Mouse (Mus musculus): ENCODE measurements around the gene Aven. TPM values are rescaled to one million over a fixed set of nuclear protein-coding genes. Genes with fewer than 3 reads are reported as not detected.

The Aven gene
- polyA plus RNA-seq, 1 experiment from 2014 or later: 3.5 TPM

GRCm38 (mm10) chr2:112632536-112632935 lies 139.8 kb downstream of the Aven start:
- H3K27me3 ChIP-seq (ENCODE audit: control insufficient read depth, insufficient read depth, low read length): no peaks in the 10 kb centered on the region
- H3K4me2 ChIP-seq (ENCODE audit: low read depth, low read length): no peak overlapping the region
- no peak overlapping the region for H3K9ac ChIP-seq (ENCODE audit: low read length)
- 86% methylated on average over 9 of the region's 9 CpGs for WGBS
- no peak for ATAC-seq (ENCODE audit: insufficient read depth, low FRiP score)
- no peaks in the 10 kb centered on the region for H3K9me3 ChIP-seq (replicated peaks; ENCODE audit: control insufficient read depth, low read length)
- no peak overlapping the region for H3K4me3 ChIP-seq (replicated peaks; ENCODE audit: low read length)
- H3K36me3 ChIP-seq (ENCODE audit: control insufficient read depth, insufficient read depth, low read length): peaks cover 3% of the 10 kb centered on the region; the same call in 1 of the 2 replicates
- no peaks in the 10 kb centered on the region for H3K4me1 ChIP-seq (ENCODE audit: control insufficient read depth, insufficient read depth, low read length)
- no peak overlapping the region for H3K27ac ChIP-seq (ENCODE audit: low read length)

GRCm38 (mm10) chr2:112637206-112637605 lies 144.4 kb downstream of the Aven start:
- 0 out of 2 replicates have a peak, but pooled peaks cover under 1% of the 10 kb centered on the region for H3K36me3 ChIP-seq (ENCODE audit: control insufficient read depth, insufficient read depth, low read length)
- no peak overlapping the region for H3K4me3 ChIP-seq (replicated peaks; ENCODE audit: low read length)
- ATAC-seq (ENCODE audit: insufficient read depth, low FRiP score): no peak
- WGBS: 85% methylated on average over 5 of the region's 5 CpGs
- no peak overlapping the region for H3K27ac ChIP-seq (ENCODE audit: low read length)
- H3K27me3 ChIP-seq (ENCODE audit: control insufficient read depth, insufficient read depth, low read length): no peaks in the 10 kb centered on the region
- no peaks in the 10 kb centered on the region for H3K4me1 ChIP-seq (ENCODE audit: control insufficient read depth, insufficient read depth, low read length)
- H3K9ac ChIP-seq (ENCODE audit: low read length): no peak overlapping the region
- H3K9me3 ChIP-seq (replicated peaks; ENCODE audit: control insufficient read depth, low read length): no peaks in the 10 kb centered on the region
- no peak overlapping the region for H3K4me2 ChIP-seq (ENCODE audit: low read depth, low read length)

DNA sequence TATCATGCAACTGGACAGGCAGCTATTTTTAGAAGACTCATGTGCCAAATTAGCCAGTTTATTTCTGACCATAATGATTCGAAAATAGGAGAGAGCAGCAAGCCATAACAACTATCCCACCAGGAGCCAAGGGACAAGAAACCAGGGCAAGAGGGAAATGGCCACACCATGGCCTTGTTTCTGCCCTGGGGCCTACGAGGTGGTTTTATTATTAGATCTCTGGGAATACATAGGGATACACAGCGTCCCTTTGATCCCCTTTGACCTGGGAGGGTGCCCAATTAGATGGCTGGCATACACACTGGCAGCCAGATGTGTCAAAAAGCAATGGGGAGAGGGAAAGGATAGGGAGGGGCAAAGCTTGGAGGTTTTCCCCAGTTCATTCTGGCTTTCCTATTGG lies 161.1 kb downstream of the Aven start:
- no peak for ATAC-seq (ENCODE audit: insufficient read depth, low FRiP score)
- Histone ChIP-seq H3K4me3 (replicated peaks; ENCODE audit: low read length) (no peak overlapping the region), H3K4me1 (ENCODE audit: control insufficient read depth, insufficient read depth, low read length) (no peaks in the 10 kb centered on the region), H3K4me2 (ENCODE audit: low read depth, low read length) (no peak overlapping the region), H3K9me3 (replicated peaks; ENCODE audit: control insufficient read depth, low read length) (no peaks in the 10 kb centered on the region), H3K27ac (ENCODE audit: low read length) (no peak overlapping the region), H3K27me3 (ENCODE audit: control insufficient read depth, insufficient read depth, low read length) (no peaks in the 10 kb centered on the region), H3K9ac (ENCODE audit: low read length) (no peak overlapping the region), H3K36me3 (ENCODE audit: control insufficient read depth, insufficient read depth, low read length) (no peaks in the 10 kb centered on the region)
- WGBS: 77% methylated on average over 3 of the region's 3 CpGs

DNA sequence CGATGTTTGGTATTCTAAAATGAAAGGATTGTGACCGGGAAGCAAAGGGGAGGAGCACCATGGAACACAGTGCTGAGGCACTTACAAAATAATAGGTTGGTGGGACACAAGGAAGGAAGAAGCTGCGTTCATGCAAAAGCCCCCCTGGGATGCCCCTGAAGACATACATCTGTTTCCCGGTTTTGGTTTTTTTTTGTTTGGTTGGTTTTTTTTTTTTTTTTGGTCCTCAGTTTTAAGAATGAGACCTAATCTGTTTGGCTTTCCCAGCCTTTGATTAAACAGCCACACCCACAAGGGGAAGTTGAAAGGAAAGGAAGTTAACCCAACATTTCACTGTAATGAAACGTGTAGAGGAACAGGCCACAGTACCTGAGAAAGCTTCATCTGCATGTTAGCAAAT lies 163.4 kb downstream of the Aven start:
- ATAC-seq (ENCODE audit: insufficient read depth, low FRiP score): 0 out of 2 replicates have a peak, but pooled peaks have one; percentile 33
- Histone ChIP-seq H3K4me3 (replicated peaks; ENCODE audit: low read length) (no peak overlapping the region), H3K4me1 (ENCODE audit: control insufficient read depth, insufficient read depth, low read length) (no peaks in the 10 kb centered on the region), H3K27me3 (ENCODE audit: control insufficient read depth, insufficient read depth, low read length) (no peaks in the 10 kb centered on the region), H3K27ac (ENCODE audit: low read length) (no peak overlapping the region), H3K4me2 (ENCODE audit: low read depth, low read length) (no peak overlapping the region), H3K36me3 (ENCODE audit: control insufficient read depth, insufficient read depth, low read length) (no peaks in the 10 kb centered on the region), H3K9me3 (replicated peaks; ENCODE audit: control insufficient read depth, low read length) (no peaks in the 10 kb centered on the region), H3K9ac (ENCODE audit: low read length) (no peak overlapping the region)
- WGBS: 45% methylated on average over 5 of the region's 5 CpGs

DNA sequence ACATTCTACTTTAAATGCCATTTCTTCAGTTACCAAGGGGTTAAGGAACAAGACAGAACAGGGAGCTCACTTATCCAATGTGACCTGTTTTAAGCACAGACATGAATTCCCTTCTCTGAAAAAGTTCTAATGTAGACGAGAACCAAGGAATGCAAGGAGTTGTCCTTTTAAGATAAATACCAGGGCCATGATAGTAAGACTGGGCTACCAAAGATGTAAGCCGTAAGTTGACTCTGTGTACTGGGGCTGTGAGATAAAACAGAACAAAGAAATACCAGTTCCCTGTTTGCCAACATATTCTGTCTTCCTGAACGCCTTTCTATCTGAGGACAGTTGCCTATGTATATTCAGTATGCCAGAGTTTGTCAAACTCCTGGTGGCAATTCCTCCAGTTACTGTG lies 176.7 kb downstream of the Aven start:
- no peak for ATAC-seq (ENCODE audit: insufficient read depth, low FRiP score)
- Histone ChIP-seq H3K27me3 (ENCODE audit: control insufficient read depth, insufficient read depth, low read length) (no peaks in the 10 kb centered on the region), H3K36me3 (ENCODE audit: control insufficient read depth, insufficient read depth, low read length) (no peaks in the 10 kb centered on the region), H3K9ac (ENCODE audit: low read length) (no peak overlapping the region), H3K4me2 (ENCODE audit: low read depth, low read length) (no peak overlapping the region), H3K4me1 (ENCODE audit: control insufficient read depth, insufficient read depth, low read length) (no peaks in the 10 kb centered on the region), H3K27ac (ENCODE audit: low read length) (no peak overlapping the region), H3K9me3 (replicated peaks; ENCODE audit: control insufficient read depth, low read length) (no peaks in the 10 kb centered on the region), H3K4me3 (replicated peaks; ENCODE audit: low read length) (no peak overlapping the region)
- WGBS: 59% methylated on average over 3 of the region's 3 CpGs

- WGBS: 69% methylated on average over 2 of the region's 2 CpGs
Observed at GRCm38 (mm10) chr2:112676175-112676574, 183.4 kb downstream of the Aven start.

DNA sequence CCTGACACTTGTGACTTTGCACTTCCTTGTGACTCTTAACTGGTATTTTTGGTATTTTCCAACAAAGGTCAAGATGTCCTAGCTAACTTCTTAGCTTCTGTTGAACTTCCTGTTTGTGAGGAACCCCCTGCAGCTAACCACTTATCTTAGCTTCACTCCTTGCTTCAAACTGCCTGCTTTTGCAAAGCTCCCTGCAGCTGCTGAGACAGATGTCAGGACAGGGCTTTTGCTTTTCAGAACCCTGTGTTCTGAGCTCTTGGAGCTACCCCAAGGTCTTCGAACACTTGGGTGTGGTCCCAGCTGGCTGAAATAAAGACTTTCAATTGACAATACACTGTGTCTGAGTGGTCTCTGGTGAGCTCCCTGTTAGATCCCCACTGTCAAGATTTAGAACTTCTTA lies 184.0 kb downstream of the Aven start:
- Histone ChIP-seq H3K27me3 (ENCODE audit: control insufficient read depth, insufficient read depth, low read length) (no peaks in the 10 kb centered on the region), H3K27ac (ENCODE audit: low read length) (no peak overlapping the region), H3K36me3 (ENCODE audit: control insufficient read depth, insufficient read depth, low read length) (no peaks in the 10 kb centered on the region), H3K9me3 (replicated peaks; ENCODE audit: control insufficient read depth, low read length) (no peaks in the 10 kb centered on the region), H3K4me1 (ENCODE audit: control insufficient read depth, insufficient read depth, low read length) (no peaks in the 10 kb centered on the region), H3K4me3 (replicated peaks; ENCODE audit: low read length) (no peak overlapping the region), H3K4me2 (ENCODE audit: low read depth, low read length) (no peak overlapping the region), H3K9ac (ENCODE audit: low read length) (no peak overlapping the region)
- ATAC-seq (ENCODE audit: insufficient read depth, low FRiP score): no peak
- 47% methylated on average over 1 of the region's 1 CpGs for WGBS

More at GRCm38 (mm10) chr2:112676175-112676574, 183.4 kb downstream of the Aven start:
- H3K4me3 ChIP-seq (replicated peaks; ENCODE audit: low read length): no peak overlapping the region
- no peaks in the 10 kb centered on the region for H3K27me3 ChIP-seq (ENCODE audit: control insufficient read depth, insufficient read depth, low read length)
- H3K36me3 ChIP-seq (ENCODE audit: control insufficient read depth, insufficient read depth, low read length): no peaks in the 10 kb centered on the region
- H3K4me1 ChIP-seq (ENCODE audit: control insufficient read depth, insufficient read depth, low read length): no peaks in the 10 kb centered on the region
- H3K4me2 ChIP-seq (ENCODE audit: low read depth, low read length): no peak overlapping the region
- H3K9me3 ChIP-seq (replicated peaks; ENCODE audit: control insufficient read depth, low read length): no peaks in the 10 kb centered on the region
- no peak overlapping the region for H3K9ac ChIP-seq (ENCODE audit: low read length)
- ATAC-seq (ENCODE audit: insufficient read depth, low FRiP score): no peak
- no peak overlapping the region for H3K27ac ChIP-seq (ENCODE audit: low read length)

GRCm38 (mm10) chr2:112677246-112677645 lies 184.5 kb downstream of the Aven start:
- Histone ChIP-seq H3K9me3 (replicated peaks; ENCODE audit: control insufficient read depth, low read length) (no peaks in the 10 kb centered on the region), H3K4me3 (replicated peaks; ENCODE audit: low read length) (no peak overlapping the region), H3K27me3 (ENCODE audit: control insufficient read depth, insufficient read depth, low read length) (no peaks in the 10 kb centered on the region), H3K4me2 (ENCODE audit: low read depth, low read length) (no peak overlapping the region), H3K4me1 (ENCODE audit: control insufficient read depth, insufficient read depth, low read length) (no peaks in the 10 kb centered on the region), H3K27ac (ENCODE audit: low read length) (no peak overlapping the region), H3K9ac (ENCODE audit: low read length) (no peak overlapping the region), H3K36me3 (ENCODE audit: control insufficient read depth, insufficient read depth, low read length) (no peaks in the 10 kb centered on the region)
- ATAC-seq (ENCODE audit: insufficient read depth, low FRiP score): no peak
- WGBS: 73% methylated on average over 1 of the region's 1 CpGs

DNA sequence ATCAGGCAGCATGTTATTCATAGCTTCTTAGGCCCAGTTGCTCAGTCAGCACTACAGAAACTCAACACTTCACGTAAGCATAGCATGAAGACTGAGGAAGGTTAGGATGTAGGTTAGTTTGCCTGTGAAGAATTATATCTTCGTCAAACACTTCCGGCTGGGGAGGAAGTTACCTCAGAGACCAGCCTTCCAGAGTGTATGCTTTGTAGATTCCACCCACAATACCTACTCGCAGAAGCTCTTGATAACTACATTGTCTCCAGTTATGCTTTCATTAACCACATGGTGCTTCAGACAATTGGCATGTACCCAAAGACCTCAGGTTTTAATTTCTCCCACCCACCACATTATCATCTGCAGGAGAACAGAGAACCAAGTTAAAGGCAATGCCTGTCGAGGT lies 189.1 kb downstream of the Aven start:
- Histone ChIP-seq H3K27ac (ENCODE audit: low read length) (no peak overlapping the region), H3K9ac (ENCODE audit: low read length) (no peak overlapping the region), H3K27me3 (ENCODE audit: control insufficient read depth, insufficient read depth, low read length) (no peaks in the 10 kb centered on the region), H3K9me3 (replicated peaks; ENCODE audit: control insufficient read depth, low read length) (no peaks in the 10 kb centered on the region), H3K4me3 (replicated peaks; ENCODE audit: low read length) (no peak overlapping the region), H3K4me2 (ENCODE audit: low read depth, low read length) (no peak overlapping the region), H3K36me3 (ENCODE audit: control insufficient read depth, insufficient read depth, low read length) (no peaks in the 10 kb centered on the region), H3K4me1 (ENCODE audit: control insufficient read depth, insufficient read depth, low read length) (no peaks in the 10 kb centered on the region)
- 73% methylated on average over 5 of the region's 5 CpGs for WGBS
- no peak for ATAC-seq (ENCODE audit: insufficient read depth, low FRiP score)
